Mouse (Mus musculus) urinary bladder, postnatal 14 days (tissue): ENCODE measurements at regions not wholly inside any gene's neighbourhood (a gene's known extent, or its start where the extent isn't known, plus 50 kb on each side); places are given as distances from the start of the nearest gene placed in this dataset.
A peak's percentile ranks its signal among the peaks of the same experiment; 100 is the strongest.

Source experiments
- DNase-seq: peaks from one replicate; pipeline ENCODE4 v3.0.0; 2021; ENCODE audit warnings: low spot score

DNA sequence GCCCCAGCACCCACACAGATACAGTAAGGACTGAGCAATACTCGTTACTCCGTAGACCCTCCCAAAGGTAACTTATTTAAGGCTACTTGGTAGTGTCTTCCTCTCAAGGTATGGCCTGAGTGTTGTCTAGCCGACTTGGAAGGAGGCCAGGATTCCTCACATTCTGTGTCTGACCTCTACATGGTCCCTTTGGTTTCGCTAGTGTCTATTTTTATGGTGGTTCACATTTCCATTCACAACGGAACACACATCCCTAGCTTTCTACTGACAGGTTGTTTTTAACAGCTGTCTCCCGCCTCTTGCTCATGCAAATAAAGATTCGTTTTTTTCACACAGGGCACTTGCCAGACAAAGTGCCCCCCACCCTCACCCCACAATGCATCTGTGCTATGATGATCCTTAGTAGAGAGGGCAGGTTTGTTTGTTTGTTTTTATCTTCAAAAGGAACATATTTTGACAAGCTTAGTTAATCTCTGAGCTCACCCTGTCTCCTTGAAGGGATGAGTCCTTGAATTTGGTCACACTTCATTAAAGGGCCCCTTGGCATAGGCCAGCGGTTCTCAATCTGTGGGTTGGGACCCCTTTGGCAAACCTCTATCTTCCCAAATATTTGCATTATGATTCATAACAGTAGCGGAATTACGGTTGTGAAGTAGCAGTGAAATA, 52.7 kb downstream of the Phlda1 start:
- DNase-seq, result no peak

DNA sequence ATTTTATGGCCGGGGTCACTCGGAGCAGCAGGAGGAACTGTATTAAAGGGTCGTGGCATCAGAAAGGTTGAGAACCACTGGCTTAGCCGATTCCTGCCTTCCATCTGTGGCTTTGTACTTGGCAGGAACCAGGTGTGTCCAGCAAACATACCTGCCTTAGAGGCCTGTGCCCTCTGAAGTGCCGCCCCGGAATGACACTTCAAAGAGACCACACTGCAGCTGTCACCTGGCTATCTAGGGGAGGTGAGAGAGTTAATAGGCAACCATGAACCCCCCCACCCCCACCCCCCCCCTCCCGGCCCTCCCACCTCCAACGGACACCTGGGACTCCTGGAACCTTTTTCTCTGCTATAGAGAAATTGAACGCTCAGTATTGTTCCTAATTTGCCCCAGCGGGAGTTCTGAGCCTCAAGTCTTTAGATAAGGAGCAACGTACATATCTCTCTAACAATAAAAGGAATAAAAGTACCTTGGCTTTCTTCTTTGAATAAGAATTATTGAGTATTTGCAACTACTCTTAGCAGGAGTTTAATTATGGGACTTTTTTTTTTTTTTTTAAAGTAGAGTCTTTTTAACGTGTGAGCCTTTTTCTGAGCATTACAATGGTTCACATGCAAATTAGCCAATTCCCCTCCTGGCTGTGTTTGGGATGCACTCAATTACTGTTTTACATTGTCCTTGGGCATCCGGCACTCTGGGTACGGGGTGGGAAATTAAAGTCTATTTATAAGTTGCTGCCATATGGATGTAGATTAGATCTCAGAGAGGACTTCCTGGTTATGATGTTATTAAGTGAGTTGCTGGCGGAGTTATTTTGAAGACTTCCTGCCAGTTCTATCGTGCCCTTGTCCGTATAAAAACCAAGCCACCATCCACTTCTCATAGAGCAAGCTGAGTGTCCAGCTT, 53.5 kb downstream of the Phlda1 start:
- no peak for DNase-seq

DNA sequence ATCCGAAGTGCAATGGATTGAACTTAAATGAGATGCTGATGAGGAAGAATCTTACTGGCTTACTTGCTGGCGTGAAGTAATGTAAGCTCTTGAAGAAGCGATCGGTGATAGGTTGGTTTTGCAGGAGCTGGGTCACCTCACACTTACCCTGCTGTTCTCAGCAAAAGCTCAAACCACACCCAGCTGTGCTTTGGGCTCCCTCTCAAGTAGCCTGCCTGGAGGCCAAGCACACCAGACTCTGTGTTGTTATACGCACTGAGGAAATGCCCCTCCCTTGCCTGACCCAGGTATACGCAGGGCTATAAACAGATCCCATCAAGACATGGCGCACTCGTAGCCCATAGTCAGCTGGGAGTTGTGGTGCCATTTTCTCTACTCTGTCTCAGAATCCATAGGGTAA, 56.5 kb downstream of the Phlda1 start:
- no peak for DNase-seq

DNA sequence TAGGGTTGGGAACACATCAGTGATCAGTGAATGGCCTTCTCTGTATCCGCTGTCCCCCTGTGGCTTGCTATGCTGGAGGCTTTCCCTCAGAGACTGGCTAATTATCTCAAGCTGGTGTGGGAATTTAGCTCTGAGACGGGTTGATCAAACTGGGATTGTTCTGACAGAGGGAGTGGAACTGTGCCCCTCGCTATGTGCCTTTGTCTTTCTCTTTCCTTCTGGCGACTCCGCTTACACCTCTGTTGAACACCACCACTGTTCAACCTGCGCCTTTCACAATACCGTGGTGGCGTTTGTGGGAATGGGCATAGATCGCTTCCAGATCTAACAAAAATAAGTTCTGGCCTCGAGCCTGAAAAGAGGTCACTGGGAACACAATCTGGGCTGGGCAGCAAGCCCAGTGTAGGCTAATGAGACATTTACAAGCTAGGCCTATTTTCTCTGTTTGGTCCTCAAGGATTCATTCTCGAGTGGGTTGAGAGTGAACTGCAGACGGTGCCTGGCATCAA, 60.8 kb downstream of the Phlda1 start:
- DNase-seq, result peak; percentile 41

DNA sequence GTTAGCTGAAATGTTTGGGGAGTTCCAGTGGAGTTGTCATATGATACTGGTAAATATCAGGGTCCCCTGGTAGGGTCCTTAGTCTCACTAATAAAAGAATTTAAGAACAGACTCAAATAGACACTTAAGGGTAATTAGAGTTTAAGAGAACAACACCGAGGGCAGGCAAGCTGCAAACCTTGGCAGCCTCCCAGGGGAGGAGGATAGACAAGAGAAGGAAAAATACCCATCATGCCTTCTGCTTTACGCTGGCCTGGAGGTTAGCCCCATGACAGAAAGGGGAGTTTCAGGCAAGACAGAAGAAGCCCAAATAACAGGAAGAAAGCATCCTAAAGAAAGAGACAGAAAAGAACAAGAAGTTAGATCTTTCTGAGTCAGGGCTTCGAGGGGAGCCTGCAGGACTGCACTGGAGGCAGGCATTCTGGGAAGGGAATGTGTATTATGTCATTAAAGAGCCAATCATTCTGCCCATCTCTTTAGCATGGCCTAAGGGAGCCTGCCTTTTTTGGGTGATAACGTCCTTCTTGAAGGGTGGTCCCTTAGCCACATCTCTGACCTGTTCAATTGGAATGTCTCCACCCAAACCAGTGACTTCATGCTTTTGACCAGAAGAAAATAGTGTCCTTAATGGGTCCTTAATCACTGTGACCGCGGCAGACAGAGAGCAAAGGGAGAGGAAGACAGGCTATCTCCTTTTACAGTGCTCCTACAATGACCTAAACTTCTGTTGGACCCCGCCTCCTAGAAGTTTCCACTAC, 64.6 kb downstream of the Phlda1 start:
- DNase-seq, result no peak

DNA sequence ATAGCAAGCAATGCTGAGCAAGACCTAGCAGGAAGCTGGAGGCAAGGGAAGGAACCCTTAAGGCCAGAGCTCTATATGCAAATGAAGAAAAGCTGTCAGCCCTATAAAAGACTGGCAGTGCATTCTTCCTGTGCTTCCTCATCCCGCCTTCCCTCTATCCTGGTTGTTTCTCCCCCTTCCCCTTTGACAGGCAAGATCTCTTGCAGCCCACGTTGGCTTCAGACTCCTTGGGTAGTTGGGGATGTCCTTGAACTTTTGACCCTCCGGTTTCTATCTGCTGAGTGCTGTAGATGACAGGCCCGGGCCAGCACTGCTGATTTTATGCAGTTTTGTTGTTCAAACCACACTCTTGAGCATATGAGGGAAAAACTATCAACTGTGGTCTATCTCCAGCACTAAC, 68.1 kb downstream of the Phlda1 start:
- no peak for DNase-seq

DNA sequence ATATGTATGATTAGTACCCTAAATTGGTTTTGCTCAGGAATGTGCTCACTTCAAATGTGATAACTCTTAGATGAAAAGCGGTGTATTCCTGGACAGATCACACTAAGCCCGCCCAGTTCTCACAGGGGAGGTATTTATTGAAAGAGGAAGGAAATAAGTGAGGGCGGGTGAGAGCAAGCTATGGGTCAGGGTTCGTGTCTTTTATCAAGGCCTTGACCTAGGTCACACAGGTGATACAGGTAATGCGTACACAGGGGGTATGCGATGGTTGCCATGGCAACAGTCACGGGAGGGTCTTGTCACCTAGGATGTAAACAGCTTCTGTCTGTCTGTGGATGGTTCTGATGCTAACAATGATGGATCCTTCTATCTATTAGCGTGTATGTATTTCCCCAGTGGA, 68.7 kb downstream of the Phlda1 start:
- no peak for DNase-seq

DNA sequence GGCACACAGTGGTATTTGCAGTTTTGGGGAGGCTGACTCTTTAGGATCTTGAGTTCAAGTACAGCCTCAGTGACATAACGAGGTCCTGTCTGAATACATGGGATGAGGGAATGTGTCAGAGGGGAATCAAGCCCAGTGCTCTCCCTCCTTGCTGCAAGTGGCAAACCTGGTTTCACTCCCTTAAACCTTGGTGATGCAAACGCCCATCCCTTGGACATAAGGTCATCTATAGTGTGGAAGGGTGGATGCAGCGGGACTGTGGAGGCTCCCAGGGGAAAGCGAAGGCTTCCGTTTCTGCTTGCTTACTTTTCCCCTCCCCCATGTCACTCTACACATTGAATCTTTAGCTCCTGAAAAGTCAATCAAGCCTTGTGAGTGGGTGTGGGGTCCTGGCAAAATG, 69.2 kb downstream of the Phlda1 start:
- no peak for DNase-seq

DNA sequence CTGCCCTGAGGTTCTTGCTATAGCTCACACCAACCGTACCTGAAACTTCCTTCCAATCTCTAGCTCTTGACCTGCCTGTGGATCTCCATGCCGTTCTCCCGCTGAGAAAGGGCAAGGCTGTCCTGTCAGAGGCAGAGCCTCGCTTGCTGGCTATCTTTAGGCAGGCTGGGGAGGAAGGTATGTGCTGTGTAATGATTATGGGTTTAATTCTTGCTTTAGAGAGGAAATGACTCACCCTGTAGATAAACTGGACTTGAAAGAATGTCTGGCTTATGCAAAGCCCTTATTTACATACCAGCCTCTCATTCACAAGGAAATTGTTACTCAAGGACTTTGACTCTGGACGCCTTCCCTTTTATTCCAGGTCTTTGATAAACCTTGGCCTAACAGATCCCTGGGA, 69.8 kb downstream of the Phlda1 start:
- peak; percentile 55 for DNase-seq

DNA sequence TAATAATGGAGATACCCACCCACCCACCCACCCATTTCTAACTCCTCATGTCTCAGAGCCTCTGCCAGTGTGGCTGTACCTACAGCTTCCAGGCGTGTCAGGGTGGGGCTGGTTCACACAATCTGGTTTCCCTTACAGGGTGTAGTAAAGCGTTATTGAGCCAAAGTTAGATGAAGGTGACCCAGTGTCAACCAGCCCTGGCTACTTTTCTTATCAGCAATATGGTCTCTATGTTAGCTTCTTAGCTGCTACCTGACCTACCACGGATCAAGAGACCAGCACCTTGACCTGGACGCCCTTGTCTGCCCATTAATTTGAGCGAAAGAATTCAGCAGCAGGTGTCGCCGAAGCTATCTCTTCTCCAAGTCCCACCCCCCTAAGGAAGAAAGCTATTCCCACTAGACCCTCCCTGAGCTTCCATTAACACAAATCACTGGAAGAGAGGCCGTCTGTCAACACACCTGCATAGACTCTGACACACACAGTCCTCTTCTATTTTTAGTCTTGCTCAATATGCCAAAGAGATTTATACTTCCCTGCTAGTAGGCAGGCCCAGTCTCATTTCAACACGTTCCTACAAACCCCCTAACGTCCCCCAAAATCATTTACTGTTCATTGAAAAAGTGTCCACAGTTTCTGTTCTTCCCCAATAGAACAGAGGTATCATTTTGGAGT, 70.4 kb downstream of the Phlda1 start:
- DNase-seq, result no peak

DNA sequence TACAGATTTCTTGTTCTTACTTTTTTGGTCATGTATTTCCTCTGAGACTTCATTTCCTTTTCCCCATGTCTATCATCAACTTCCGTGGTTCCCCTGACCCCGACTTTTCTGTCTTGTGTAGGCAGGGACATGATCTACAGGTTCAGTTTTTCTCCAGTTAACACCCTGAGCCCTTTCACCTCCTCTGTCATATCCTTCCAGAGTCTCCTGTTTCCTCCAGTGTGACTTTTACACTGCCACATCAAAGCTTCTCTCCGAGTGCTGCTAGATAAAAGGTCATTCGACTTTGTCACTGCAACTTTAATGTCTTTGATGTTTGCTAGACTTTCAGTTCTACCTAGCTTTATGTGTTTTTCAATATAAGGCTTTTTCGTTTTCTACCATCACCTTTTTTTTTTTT, 72.5 kb downstream of the Phlda1 start:
- DNase-seq, result no peak

DNA sequence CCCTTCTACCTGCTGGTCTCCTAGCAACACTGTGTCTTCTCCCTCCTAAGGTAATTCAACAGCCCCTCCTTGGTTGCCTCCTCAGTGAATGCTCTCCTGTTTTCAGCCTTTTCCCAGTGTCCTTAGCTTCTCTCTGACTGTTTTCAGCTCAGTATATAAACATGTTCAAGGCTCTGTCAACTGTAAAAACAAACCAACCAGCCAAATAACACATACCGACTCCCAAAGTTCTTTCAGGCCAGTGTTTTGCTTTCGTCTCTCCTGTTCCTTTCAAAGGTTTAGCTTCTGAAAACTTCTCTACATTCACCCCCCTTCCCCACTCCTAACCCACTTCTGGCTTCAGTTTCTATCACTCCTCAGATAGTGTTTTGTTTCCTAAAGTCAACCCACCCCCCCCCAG, 73.4 kb downstream of the Phlda1 start:
- no peak for DNase-seq

DNA sequence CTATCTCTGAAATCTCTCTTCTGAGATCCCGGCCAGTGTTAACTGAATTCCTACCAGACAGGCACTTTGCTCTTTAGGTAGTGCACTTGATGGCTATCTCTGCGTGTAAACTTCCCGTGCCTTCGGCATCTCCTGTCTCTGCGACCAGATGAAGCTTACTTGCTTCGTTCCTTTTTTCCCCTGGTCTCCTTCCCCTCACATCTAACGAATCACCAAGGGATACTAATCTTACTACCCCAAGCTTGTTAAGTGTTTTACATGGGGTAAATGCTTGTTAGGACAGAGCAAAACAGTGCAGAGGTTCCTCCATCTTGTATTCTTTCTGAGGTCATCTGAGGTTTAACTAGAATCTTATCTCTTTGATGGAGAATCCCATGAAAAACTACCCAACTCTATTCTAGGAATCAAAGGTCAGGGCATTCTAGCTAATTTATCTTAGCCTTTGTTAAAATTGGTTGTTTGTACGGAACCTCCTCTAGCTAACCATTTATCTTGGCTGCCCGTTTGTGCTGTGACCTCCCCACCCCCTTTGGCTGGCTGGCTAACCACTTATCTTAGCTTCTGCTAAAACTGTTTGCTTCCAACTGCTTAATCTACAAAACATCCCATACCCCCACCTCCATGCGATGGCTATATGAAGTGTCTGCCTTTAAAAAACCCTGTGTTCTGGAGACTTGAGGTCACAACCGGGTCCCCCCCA, 74.5 kb downstream of the Phlda1 start:
- DNase-seq, result no peak

DNA sequence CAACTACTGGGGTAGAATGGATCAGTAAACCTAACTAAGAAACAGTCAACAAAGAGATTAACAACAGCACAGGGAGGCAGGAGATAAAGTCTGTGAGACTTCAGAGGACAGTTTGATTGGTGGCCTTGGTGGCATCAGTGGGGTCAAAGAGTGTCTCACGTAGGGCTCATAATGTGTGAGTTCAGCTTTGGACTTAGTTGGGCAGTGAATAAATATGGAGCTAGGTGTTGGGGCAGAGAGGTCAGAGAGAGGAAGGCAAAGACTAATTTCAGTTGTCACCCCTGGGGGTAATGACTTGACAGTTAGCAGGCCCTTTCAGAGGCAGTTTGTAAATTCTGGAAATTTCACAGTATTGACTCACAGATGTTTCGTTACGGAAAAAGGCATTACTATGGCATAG, 75.8 kb downstream of the Phlda1 start:
- no peak for DNase-seq

DNA sequence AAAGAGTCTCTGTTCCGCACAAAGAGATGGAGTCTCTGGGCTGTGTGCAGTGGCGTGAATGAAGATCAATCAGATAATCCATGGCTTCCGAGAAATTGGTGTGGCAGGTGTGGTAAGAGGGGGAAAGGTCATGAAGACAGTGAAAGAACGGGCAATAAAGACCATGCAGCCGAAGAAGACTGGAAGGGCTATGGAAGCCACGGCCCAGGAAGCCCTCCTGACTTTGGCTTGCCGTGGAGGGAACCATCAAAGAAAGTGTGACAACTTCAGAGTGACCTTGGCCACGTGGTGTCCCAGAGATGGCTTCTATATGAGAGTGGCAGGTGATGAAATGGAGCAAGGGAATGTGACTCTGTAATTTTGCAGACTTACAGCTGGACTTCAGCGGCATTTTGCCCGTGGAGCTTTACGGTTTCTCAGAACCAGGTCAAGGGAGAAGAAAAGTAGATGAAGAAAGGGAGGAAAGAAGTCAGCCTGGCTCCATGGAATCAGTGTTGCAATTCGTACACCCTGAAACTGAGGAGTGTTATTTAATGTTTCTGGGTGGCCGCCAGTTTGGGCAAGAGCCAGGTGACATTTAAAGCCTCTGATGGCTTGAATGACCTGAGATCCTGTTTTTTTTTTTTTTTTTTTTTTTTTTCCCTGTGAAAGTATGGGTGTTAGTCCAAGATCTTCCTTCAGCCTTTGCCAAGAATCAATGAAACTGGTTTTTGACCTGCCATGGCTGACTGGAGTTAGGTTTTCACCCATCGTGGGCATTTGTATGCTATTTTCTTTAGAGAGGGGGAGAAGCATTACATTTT, 76.4 kb downstream of the Phlda1 start:
- DNase-seq, result peak; percentile 57

DNA sequence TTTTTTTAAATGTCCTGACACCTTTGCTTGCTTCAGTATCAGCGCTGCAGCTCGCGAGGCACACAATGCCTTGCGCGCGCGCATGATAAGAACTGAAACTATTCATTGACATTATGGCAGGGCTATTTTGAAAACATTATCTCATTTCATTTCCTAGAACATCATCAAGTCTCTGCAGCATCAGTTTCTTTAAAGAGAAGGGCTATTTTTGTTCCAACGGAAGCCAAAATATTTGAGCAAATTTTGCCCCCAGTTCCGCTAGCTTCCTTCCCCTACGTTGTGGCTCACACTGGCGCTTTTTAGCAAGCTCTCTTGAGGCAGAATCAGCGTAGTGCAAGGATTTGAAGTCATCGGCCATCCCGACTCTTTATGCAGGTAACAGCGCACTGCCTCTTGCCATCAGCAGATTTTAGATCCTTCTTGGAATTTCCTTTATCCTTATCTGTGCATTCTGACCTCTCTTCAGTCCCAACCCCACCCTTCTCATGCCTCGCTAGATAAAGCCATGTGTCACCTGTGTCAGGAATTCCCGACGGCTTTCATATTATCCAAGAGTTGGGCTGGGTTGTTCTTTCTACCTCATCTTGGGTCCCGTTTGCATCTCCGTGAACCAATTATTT, 77.1 kb downstream of the Phlda1 start:
- no peak for DNase-seq

DNA sequence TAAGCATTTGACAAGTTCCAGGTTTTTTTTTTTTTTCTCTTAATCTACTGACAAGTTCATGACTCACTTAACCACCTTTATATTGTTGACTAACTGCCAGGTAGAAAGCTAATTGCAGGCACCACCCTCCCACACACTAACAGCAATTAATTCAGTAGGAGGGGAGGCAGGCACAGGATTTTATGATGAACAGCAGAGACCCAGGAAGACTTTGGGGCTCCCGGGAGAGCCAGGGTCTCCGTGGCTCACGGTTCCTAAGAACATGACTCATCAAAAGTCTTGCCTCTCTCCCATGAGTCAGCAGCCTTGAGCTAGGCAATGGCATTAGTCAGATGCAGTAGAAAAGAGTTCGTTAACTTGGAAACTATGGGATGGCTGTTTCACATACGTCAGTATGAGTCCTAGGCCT, 77.7 kb downstream of the Phlda1 start:
- DNase-seq, result no peak

DNA sequence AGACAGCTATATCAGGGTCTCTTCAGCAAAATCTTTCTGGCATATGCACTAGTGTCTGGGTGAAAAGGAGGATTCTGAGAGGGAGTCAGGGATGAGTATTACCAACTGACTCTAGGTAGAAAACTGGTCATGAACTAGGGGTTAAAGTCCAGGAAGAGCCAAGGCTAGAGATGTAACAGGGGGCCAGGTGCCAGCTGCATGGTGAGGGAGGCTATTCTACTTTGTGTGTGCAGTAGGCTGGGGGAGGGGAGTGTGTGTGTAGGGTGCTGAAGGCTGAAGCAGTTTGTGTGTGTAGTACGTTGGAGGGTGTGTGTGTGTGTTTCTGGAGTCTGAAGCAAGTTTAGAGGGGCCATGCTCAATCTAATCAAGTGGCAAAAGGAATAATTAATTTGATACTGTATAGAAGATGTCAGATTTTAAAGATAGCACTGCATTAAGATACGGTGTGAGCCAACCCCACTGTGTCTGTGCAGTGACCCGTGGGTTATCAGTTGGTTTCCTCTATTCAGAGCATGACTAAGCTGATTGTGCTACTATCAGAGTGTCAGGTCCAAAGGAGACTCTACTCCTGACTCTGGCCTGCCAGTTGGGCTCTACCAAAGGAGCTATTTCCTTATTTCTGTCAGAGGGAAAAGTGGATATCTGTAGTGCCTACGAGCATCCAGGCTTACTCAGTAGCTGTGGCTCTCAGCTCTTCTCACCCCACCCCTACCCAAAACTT, 82.0 kb downstream of the Phlda1 start:
- DNase-seq, result no peak

DNA sequence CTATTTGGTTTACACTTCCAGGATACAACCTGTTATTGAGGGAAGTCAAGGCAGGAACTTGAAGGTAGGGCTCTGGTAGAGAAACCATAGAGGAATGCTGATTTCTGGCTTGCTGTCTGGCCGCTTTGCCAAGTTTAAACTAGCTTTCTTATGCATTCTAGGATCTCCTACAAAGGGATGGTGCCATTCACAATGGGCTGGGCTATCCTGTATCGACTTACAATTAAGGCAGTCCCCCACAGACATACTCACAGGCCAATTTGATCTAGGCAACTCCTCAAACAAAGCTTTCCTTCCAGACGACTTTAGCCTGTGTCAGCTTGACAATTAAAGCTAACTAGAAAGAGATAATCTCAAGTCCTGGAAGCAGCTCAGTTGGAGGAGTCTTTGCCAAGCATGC, 83.1 kb downstream of the Phlda1 start:
- no peak for DNase-seq
